Mouse (Mus musculus): Measurements from ENCODE around the gene Ctnnd1. TPM values are rescaled to one million over a fixed set of nuclear protein-coding genes. Genes with fewer than 3 reads are reported as not detected.
A peak's percentile ranks its signal among the peaks of the same experiment; 100 is the strongest.

The Ctnnd1 gene
- polyA plus RNA-seq, 1 experiment from 2014 or later: 37.5 TPM

- ATAC-seq (ENCODE audit: insufficient read depth, low FRiP score, low TSS enrichment): no peak
- no peak overlapping the region for H3K27ac ChIP-seq (ENCODE audit: low read depth, low read length)
- H3K27me3 ChIP-seq (ENCODE audit: control insufficient read depth, insufficient read depth, low read length): no peaks in the 10 kb centered on the region
- peaks cover 4% of the 10 kb centered on the region for H3K36me3 ChIP-seq (ENCODE audit: control insufficient read depth, insufficient read depth, low read length)
- H3K4me1 ChIP-seq (ENCODE audit: control insufficient read depth, insufficient read depth, low read length): no peaks in the 10 kb centered on the region
- no peak overlapping the region for H3K4me2 ChIP-seq (ENCODE audit: low read depth)
- no peak overlapping the region for H3K4me3 ChIP-seq (ENCODE audit: low read depth, low read length)
- no peak for DNase-seq (ENCODE audit: low spot score)
- H3K9ac ChIP-seq (ENCODE audit: low read length): no peak overlapping the region
- no peaks in the 10 kb centered on the region for H3K9me3 ChIP-seq (ENCODE audit: control insufficient read depth, low read length)
- 92% methylated on average over 3 of the region's 3 CpGs for WGBS
Measured at GRCm38 (mm10) chr2:84623428-84624119, 27.0 kb downstream of the Ctnnd1 start.

GRCm38 (mm10) chr2:84622668-84623067 is 27.9 kb downstream of the Ctnnd1 start:
- Histone ChIP-seq H3K27me3 (ENCODE audit: control insufficient read depth, insufficient read depth, low read length) (no peaks in the 10 kb centered on the region), H3K4me2 (ENCODE audit: low read depth) (no peak overlapping the region), H3K36me3 (ENCODE audit: control insufficient read depth, insufficient read depth, low read length) (peaks cover 4% of the 10 kb centered on the region), H3K27ac (ENCODE audit: low read depth, low read length) (no peak overlapping the region), H3K9me3 (ENCODE audit: control insufficient read depth, low read length) (no peaks in the 10 kb centered on the region), H3K4me3 (ENCODE audit: low read depth, low read length) (no peak overlapping the region), H3K4me1 (ENCODE audit: control insufficient read depth, insufficient read depth, low read length) (no peaks in the 10 kb centered on the region), H3K9ac (ENCODE audit: low read length) (no peak overlapping the region)
- no peak for DNase-seq (ENCODE audit: low spot score)
- 90% methylated on average over 2 of the region's 2 CpGs for WGBS
- ATAC-seq (ENCODE audit: insufficient read depth, low FRiP score, low TSS enrichment): no peak

GRCm38 (mm10) chr2:84619646-84620340 is 30.8 kb downstream of the Ctnnd1 start:
- no peaks in the 10 kb centered on the region for H3K4me1 ChIP-seq (ENCODE audit: control insufficient read depth, insufficient read depth, low read length)
- peaks cover 10% of the 10 kb centered on the region for H3K36me3 ChIP-seq (ENCODE audit: control insufficient read depth, insufficient read depth, low read length)
- WGBS: 96% methylated on average over 21 of the region's 21 CpGs
- no peak overlapping the region for H3K4me3 ChIP-seq (ENCODE audit: low read depth, low read length)
- H3K9me3 ChIP-seq (ENCODE audit: control insufficient read depth, low read length): no peaks in the 10 kb centered on the region
- no peak overlapping the region for H3K4me2 ChIP-seq (ENCODE audit: low read depth)
- H3K9ac ChIP-seq (ENCODE audit: low read length): no peak overlapping the region
- ATAC-seq (ENCODE audit: insufficient read depth, low FRiP score, low TSS enrichment) (no peak), DNase-seq (ENCODE audit: low spot score) (no peak)
- no peak overlapping the region for H3K27ac ChIP-seq (ENCODE audit: low read depth, low read length)
- H3K27me3 ChIP-seq (ENCODE audit: control insufficient read depth, insufficient read depth, low read length): no peaks in the 10 kb centered on the region

GRCm38 (mm10) chr2:84618914-84619313 is 31.7 kb downstream of the Ctnnd1 start:
- 84% methylated on average over 2 of the region's 2 CpGs for WGBS
- ATAC-seq (ENCODE audit: insufficient read depth, low FRiP score, low TSS enrichment) (no peak), DNase-seq (ENCODE audit: low spot score) (no peak)
- Histone ChIP-seq H3K9ac (ENCODE audit: low read length) (no peak overlapping the region), H3K27me3 (ENCODE audit: control insufficient read depth, insufficient read depth, low read length) (no peaks in the 10 kb centered on the region), H3K9me3 (ENCODE audit: control insufficient read depth, low read length) (no peaks in the 10 kb centered on the region), H3K4me1 (ENCODE audit: control insufficient read depth, insufficient read depth, low read length) (no peaks in the 10 kb centered on the region), H3K36me3 (ENCODE audit: control insufficient read depth, insufficient read depth, low read length) (peaks cover 10% of the 10 kb centered on the region), H3K27ac (ENCODE audit: low read depth, low read length) (no peak overlapping the region), H3K4me3 (ENCODE audit: low read depth, low read length) (no peak overlapping the region), H3K4me2 (ENCODE audit: low read depth) (no peak overlapping the region)

GRCm38 (mm10) chr2:84617637-84618515 is 32.7 kb downstream of the Ctnnd1 start:
- Histone ChIP-seq H3K9ac (ENCODE audit: low read length) (no peak overlapping the region), H3K4me3 (ENCODE audit: low read depth, low read length) (no peak overlapping the region), H3K4me1 (ENCODE audit: control insufficient read depth, insufficient read depth, low read length) (no peaks in the 10 kb centered on the region), H3K27ac (ENCODE audit: low read depth, low read length) (no peak overlapping the region), H3K27me3 (ENCODE audit: control insufficient read depth, insufficient read depth, low read length) (no peaks in the 10 kb centered on the region), H3K9me3 (ENCODE audit: control insufficient read depth, low read length) (no peaks in the 10 kb centered on the region), H3K4me2 (ENCODE audit: low read depth) (no peak overlapping the region), H3K36me3 (ENCODE audit: control insufficient read depth, insufficient read depth, low read length) (peaks cover 13% of the 10 kb centered on the region)
- WGBS: 87% methylated on average over 3 of the region's 3 CpGs
- DNase-seq (ENCODE audit: low spot score) (no peak), ATAC-seq (ENCODE audit: insufficient read depth, low FRiP score, low TSS enrichment) (0 out of 2 replicates have a peak, but pooled peaks have one; percentile 48)

GRCm38 (mm10) chr2:84612764-84613163 is 37.8 kb downstream of the Ctnnd1 start:
- Histone ChIP-seq H3K9me3 (ENCODE audit: control insufficient read depth, low read length) (no peaks in the 10 kb centered on the region), H3K27ac (ENCODE audit: low read depth, low read length) (no peak overlapping the region), H3K4me3 (ENCODE audit: low read depth, low read length) (no peak overlapping the region), H3K9ac (ENCODE audit: low read length) (no peak overlapping the region), H3K4me1 (ENCODE audit: control insufficient read depth, insufficient read depth, low read length) (no peaks in the 10 kb centered on the region), H3K4me2 (ENCODE audit: low read depth) (no peak overlapping the region), H3K36me3 (ENCODE audit: control insufficient read depth, insufficient read depth, low read length) (peaks cover 22% of the 10 kb centered on the region), H3K27me3 (ENCODE audit: control insufficient read depth, insufficient read depth, low read length) (no peaks in the 10 kb centered on the region)
- ATAC-seq (ENCODE audit: insufficient read depth, low FRiP score, low TSS enrichment) (no peak), DNase-seq (ENCODE audit: low spot score) (no peak)
- 97% methylated on average over 6 of the region's 6 CpGs for WGBS

GRCm38 (mm10) chr2:84607842-84608241 is 42.7 kb downstream of the Ctnnd1 start:
- no peak overlapping the region for H3K4me3 ChIP-seq (ENCODE audit: low read depth, low read length)
- no peaks in the 10 kb centered on the region for H3K4me1 ChIP-seq (ENCODE audit: control insufficient read depth, insufficient read depth, low read length)
- no peaks in the 10 kb centered on the region for H3K27me3 ChIP-seq (ENCODE audit: control insufficient read depth, insufficient read depth, low read length)
- ATAC-seq (ENCODE audit: insufficient read depth, low FRiP score, low TSS enrichment) (no peak), DNase-seq (ENCODE audit: low spot score) (no peak)
- 96% methylated on average over 1 of the region's 1 CpGs for WGBS
- no peak overlapping the region for H3K9ac ChIP-seq (ENCODE audit: low read length)
- no peaks in the 10 kb centered on the region for H3K9me3 ChIP-seq (ENCODE audit: control insufficient read depth, low read length)
- H3K36me3 ChIP-seq (ENCODE audit: control insufficient read depth, insufficient read depth, low read length): peaks cover 14% of the 10 kb centered on the region
- H3K4me2 ChIP-seq (ENCODE audit: low read depth): no peak overlapping the region
- H3K27ac ChIP-seq (ENCODE audit: low read depth, low read length): no peak overlapping the region

GRCm38 (mm10) chr2:84600977-84601376 is 49.6 kb downstream of the Ctnnd1 start:
- Histone ChIP-seq H3K9ac (ENCODE audit: low read length) (no peak overlapping the region), H3K36me3 (ENCODE audit: control insufficient read depth, insufficient read depth, low read length) (peaks cover 4% of the 10 kb centered on the region), H3K9me3 (ENCODE audit: control insufficient read depth, low read length) (no peaks in the 10 kb centered on the region), H3K4me1 (ENCODE audit: control insufficient read depth, insufficient read depth, low read length) (no peaks in the 10 kb centered on the region), H3K4me2 (ENCODE audit: low read depth) (no peak overlapping the region), H3K27ac (ENCODE audit: low read depth, low read length) (no peak overlapping the region), H3K27me3 (ENCODE audit: control insufficient read depth, insufficient read depth, low read length) (no peaks in the 10 kb centered on the region), H3K4me3 (ENCODE audit: low read depth, low read length) (no peak overlapping the region)
- DNase-seq (ENCODE audit: low spot score) (no peak), ATAC-seq (ENCODE audit: insufficient read depth, low FRiP score, low TSS enrichment) (no peak)
- WGBS: 82% methylated on average over 2 of the region's 2 CpGs

Data from neural tube, embryonic 11.5 days (tissue).